Mouse (Mus musculus): ENCODE results near the gene Gm11232. TPM values are rescaled to one million over a fixed set of nuclear protein-coding genes. Genes with fewer than 3 reads are reported as not detected.

The Gm11232 gene
- not detected in 2 replicates for polyA plus RNA-seq (2012; ENCODE audit: insufficient read depth, insufficient read length, missing spikeins)

- Histone ChIP-seq H3K4me3 (ENCODE audit: insufficient read depth, low read depth, low read length) (no peak within 1 kb of the TSS), H3K4me1 (ENCODE audit: control insufficient read depth, insufficient read depth, insufficient read length, low read length) (no peaks in the 10 kb centered on the region), H3K27ac (replicated peaks; ENCODE audit: low read depth, low read length) (no peak within 1 kb of the TSS)
Observed at GRCm38 (mm10) chr4:71757865-71758264, at the start of gene Gm11232. Gene Gm11232, minus strand, starts transcription at chr4:71757965.

- no peaks in the 10 kb centered on the region for H3K4me1 ChIP-seq (ENCODE audit: control insufficient read depth, insufficient read depth, insufficient read length, low read length)
- no peak overlapping the region for H3K27ac ChIP-seq (replicated peaks; ENCODE audit: low read depth, low read length)
- no peak overlapping the region for H3K4me3 ChIP-seq (ENCODE audit: insufficient read depth, low read depth, low read length)
Observed at GRCm38 (mm10) chr4:71805977-71806534, 48.3 kb upstream of the Gm11232 start.

GRCm38 (mm10) chr4:71765529-71765928 is 7.8 kb upstream of the Gm11232 start:
- Histone ChIP-seq H3K27ac (replicated peaks; ENCODE audit: low read depth, low read length) (no peak overlapping the region), H3K4me1 (ENCODE audit: control insufficient read depth, insufficient read depth, insufficient read length, low read length) (no peaks in the 10 kb centered on the region), H3K4me3 (ENCODE audit: insufficient read depth, low read depth, low read length) (no peak overlapping the region)

GRCm38 (mm10) chr4:71765071-71765470 is 7.3 kb upstream of the Gm11232 start:
- no peak overlapping the region for H3K27ac ChIP-seq (replicated peaks; ENCODE audit: low read depth, low read length)
- no peak overlapping the region for H3K4me3 ChIP-seq (ENCODE audit: insufficient read depth, low read depth, low read length)
- H3K4me1 ChIP-seq (ENCODE audit: control insufficient read depth, insufficient read depth, insufficient read length, low read length): no peaks in the 10 kb centered on the region

GRCm38 (mm10) chr4:71756441-71757221 is 1.1 kb downstream of the Gm11232 start:
- Histone ChIP-seq H3K4me1 (ENCODE audit: control insufficient read depth, insufficient read depth, insufficient read length, low read length) (no peaks in the 10 kb centered on the region), H3K27ac (replicated peaks; ENCODE audit: low read depth, low read length) (no peak overlapping the region), H3K4me3 (ENCODE audit: insufficient read depth, low read depth, low read length) (no peak overlapping the region)

- Histone ChIP-seq H3K4me3 (ENCODE audit: insufficient read depth, low read depth, low read length) (no peak overlapping the region), H3K27ac (replicated peaks; ENCODE audit: low read depth, low read length) (no peak overlapping the region), H3K4me1 (ENCODE audit: control insufficient read depth, insufficient read depth, insufficient read length, low read length) (no peaks in the 10 kb centered on the region)
Observed at GRCm38 (mm10) chr4:71745741-71746140, 12.0 kb downstream of the Gm11232 start.

- H3K27ac ChIP-seq (replicated peaks; ENCODE audit: low read depth, low read length): no peak overlapping the region
- no peak overlapping the region for H3K4me3 ChIP-seq (ENCODE audit: insufficient read depth, low read depth, low read length)
- H3K4me1 ChIP-seq (ENCODE audit: control insufficient read depth, insufficient read depth, insufficient read length, low read length): no peaks in the 10 kb centered on the region
Observed at GRCm38 (mm10) chr4:71736529-71736928, 21.2 kb downstream of the Gm11232 start.

GRCm38 (mm10) chr4:71735261-71735660 is 22.5 kb downstream of the Gm11232 start:
- no peak overlapping the region for H3K27ac ChIP-seq (replicated peaks; ENCODE audit: low read depth, low read length)
- H3K4me3 ChIP-seq (ENCODE audit: insufficient read depth, low read depth, low read length): no peak overlapping the region
- H3K4me1 ChIP-seq (ENCODE audit: control insufficient read depth, insufficient read depth, insufficient read length, low read length): no peaks in the 10 kb centered on the region

GRCm38 (mm10) chr4:71729401-71729800 is 28.4 kb downstream of the Gm11232 start:
- H3K4me3 ChIP-seq (ENCODE audit: insufficient read depth, low read depth, low read length): no peak overlapping the region
- no peaks in the 10 kb centered on the region for H3K4me1 ChIP-seq (ENCODE audit: control insufficient read depth, insufficient read depth, insufficient read length, low read length)
- no peak overlapping the region for H3K27ac ChIP-seq (replicated peaks; ENCODE audit: low read depth, low read length)

GRCm38 (mm10) chr4:71727611-71728010 is 30.2 kb downstream of the Gm11232 start:
- Histone ChIP-seq H3K27ac (replicated peaks; ENCODE audit: low read depth, low read length) (no peak overlapping the region), H3K4me1 (ENCODE audit: control insufficient read depth, insufficient read depth, insufficient read length, low read length) (no peaks in the 10 kb centered on the region), H3K4me3 (ENCODE audit: insufficient read depth, low read depth, low read length) (no peak overlapping the region)

- no peaks in the 10 kb centered on the region for H3K4me1 ChIP-seq (ENCODE audit: control insufficient read depth, insufficient read depth, insufficient read length, low read length)
- H3K4me3 ChIP-seq (ENCODE audit: insufficient read depth, low read depth, low read length): no peak overlapping the region
- no peak overlapping the region for H3K27ac ChIP-seq (replicated peaks; ENCODE audit: low read depth, low read length)
Observed at GRCm38 (mm10) chr4:71727056-71727455, 30.7 kb downstream of the Gm11232 start.

GRCm38 (mm10) chr4:71725889-71726288 is 31.9 kb downstream of the Gm11232 start:
- no peaks in the 10 kb centered on the region for H3K4me1 ChIP-seq (ENCODE audit: control insufficient read depth, insufficient read depth, insufficient read length, low read length)
- no peak overlapping the region for H3K4me3 ChIP-seq (ENCODE audit: insufficient read depth, low read depth, low read length)
- H3K27ac ChIP-seq (replicated peaks; ENCODE audit: low read depth, low read length): no peak overlapping the region

Measured in brown adipose tissue, adult 24 weeks (tissue).